Mouse (Mus musculus): ENCODE results near the gene Rhox4a. TPM values are rescaled to one million over a fixed set of nuclear protein-coding genes. Genes with fewer than 3 reads are reported as not detected.
"Not testable (repeated sequence)": the region's sequence is repeated elsewhere in the genome, so short reads cannot be mapped to it uniquely, and the experiment has no call there.

Gene Rhox4a
- polyA plus RNA-seq (2014; fragmentation: Nextera tagmentation; extraction: Ambion mirVana): not detected in 2 replicates

DNA sequence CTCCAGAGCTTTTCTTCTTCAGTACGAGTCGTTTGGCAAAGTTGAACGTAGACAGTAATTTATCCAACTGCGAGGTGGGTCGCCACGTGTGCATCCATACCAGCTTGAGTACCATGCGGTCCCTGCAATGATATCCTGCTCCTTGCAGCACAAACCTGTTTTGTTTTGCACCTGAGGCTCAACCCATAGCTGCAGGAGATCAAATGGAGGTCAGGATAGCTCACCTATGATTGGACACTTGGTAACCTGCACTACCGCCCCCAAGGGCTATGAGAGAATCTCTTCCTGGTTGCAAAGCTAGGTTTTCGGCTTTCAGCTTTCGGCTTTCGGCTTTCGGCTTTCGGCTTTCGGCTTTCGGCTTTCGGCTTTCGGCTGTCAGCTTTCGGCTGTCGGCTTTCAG, at the start of gene Rhox4a:
Gene Rhox4a, plus strand, starts transcription at position 301 of the 400 bp plus-strand sequence.
- H3K27me3 ChIP-seq (ENCODE audit: insufficient read depth, low read length); ATAC-seq (ENCODE audit: insufficient read depth); H3K9me3 ChIP-seq (ENCODE audit: low read depth, low read length); H3K36me3 ChIP-seq (ENCODE audit: insufficient read depth); H3K27ac ChIP-seq (ENCODE audit: low read depth); H3K4me3 ChIP-seq (ENCODE audit: low read depth, low read length); H3K9ac ChIP-seq; DNase-seq; H3K4me2 ChIP-seq; H3K4me1 ChIP-seq (ENCODE audit: insufficient read depth): not testable (repeated sequence)
- 100% methylated on average over 9 of the region's 19 CpGs for WGBS

DNA sequence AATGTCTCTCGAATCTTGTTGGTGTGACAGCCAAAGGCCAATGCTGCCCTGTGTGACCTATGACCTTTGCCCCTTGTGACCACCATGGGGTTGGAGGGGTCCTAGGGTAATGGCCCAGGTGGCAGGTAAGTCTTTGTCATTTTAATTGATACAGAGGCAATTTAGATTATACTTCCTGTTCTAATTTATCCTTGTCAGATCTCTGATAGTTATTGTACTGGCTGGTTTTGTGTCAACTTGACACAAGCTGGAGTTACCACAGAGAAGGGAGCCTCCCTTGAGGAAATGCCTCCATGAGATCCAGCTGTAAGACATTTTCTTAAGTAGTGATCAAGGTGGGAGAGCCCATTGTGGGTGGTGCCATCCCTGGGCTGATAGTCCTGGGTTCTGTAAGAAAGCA, 43.0 kb upstream of the Rhox4a start, which contains the start of gene Rhox1:
Gene Rhox1, minus strand, starts transcription at position 101 of the 400 bp plus-strand sequence.
- not testable (repeated sequence) for H3K4me3 ChIP-seq (ENCODE audit: low read depth, low read length); H3K4me2 ChIP-seq; H3K27ac ChIP-seq (ENCODE audit: low read depth); H3K27me3 ChIP-seq (ENCODE audit: insufficient read depth, low read length); H3K9me3 ChIP-seq (ENCODE audit: low read depth, low read length); H3K36me3 ChIP-seq (ENCODE audit: insufficient read depth); H3K9ac ChIP-seq; H3K4me1 ChIP-seq (ENCODE audit: insufficient read depth); DNase-seq; ATAC-seq (ENCODE audit: insufficient read depth)
- 58% methylated on average over 1 of the region's 1 CpGs for WGBS

DNA sequence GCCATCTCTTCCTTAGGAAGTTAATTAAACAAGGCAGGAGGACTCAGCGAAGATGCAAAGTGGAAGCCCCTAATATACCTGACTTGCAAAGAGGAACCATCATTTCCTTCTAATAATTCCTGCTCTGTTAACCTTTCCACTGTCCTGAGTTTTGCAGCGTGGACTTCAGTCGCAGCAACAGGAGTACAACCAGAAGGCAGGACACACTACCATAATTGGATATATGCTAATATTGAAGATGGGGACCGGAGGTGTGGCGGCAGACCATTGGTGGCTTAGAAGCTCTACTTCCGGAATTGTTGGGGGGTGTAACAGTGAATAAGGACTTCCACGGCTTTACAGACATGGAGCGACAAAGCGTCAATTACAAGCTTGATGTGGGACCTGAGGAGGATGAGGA, 20.5 kb upstream of the Rhox4a start, which contains the start of gene Rhox2a:
Gene Rhox2a, plus strand, starts transcription at position 301 of the 400 bp plus-strand sequence.
- H3K27me3 ChIP-seq (ENCODE audit: insufficient read depth, low read length); H3K9me3 ChIP-seq (ENCODE audit: low read depth, low read length); ATAC-seq (ENCODE audit: insufficient read depth); H3K4me2 ChIP-seq; DNase-seq; H3K4me1 ChIP-seq (ENCODE audit: insufficient read depth); H3K36me3 ChIP-seq (ENCODE audit: insufficient read depth); H3K4me3 ChIP-seq (ENCODE audit: low read depth, low read length); H3K9ac ChIP-seq; H3K27ac ChIP-seq (ENCODE audit: low read depth): not testable (repeated sequence)
- no CpG with 5 or more reads among the region's 9 CpGs for WGBS

DNA sequence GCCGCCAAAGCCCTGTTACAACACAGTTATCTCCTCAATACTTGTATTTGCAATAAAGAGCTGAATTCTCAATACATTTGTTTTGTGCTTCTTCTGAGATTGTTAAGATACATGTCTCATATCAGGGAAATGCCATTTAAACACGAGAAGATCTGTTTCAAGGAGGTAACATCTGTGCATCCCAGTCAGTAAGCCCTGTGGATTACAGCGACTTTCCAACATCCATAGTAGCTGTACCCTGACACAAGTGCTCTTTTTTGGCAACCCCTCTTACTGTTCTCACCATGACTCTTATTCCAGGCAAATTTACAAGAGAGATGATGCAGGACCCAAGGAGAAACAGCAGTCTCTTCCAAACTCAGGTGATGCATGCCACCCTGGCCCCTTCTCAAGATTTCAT, 15.5 kb upstream of the Rhox4a start, which contains the start of gene Rhox3a:
Gene Rhox3a, plus strand, starts transcription at position 301 of the 400 bp plus-strand sequence.
- H3K27me3 ChIP-seq (ENCODE audit: insufficient read depth, low read length); H3K9ac ChIP-seq; H3K4me2 ChIP-seq; H3K27ac ChIP-seq (ENCODE audit: low read depth); H3K4me1 ChIP-seq (ENCODE audit: insufficient read depth); H3K36me3 ChIP-seq (ENCODE audit: insufficient read depth); ATAC-seq (ENCODE audit: insufficient read depth); DNase-seq; H3K4me3 ChIP-seq (ENCODE audit: low read depth, low read length); H3K9me3 ChIP-seq (ENCODE audit: low read depth, low read length): not testable (repeated sequence)
- 89% methylated on average over 1 of the region's 3 CpGs for whole genome bisulfite sequencing

Other genes starting within 250 kb of the Rhox4a start
- gene Sowahd, start 216.5 kb upstream of the Rhox4a start, polyA plus RNA-seq (2014; fragmentation: Nextera tagmentation; extraction: Ambion mirVana): 0.18 TPM in 1 of 2 replicates, not detected in the other
- gene Rpl39, start 179.9 kb upstream of the Rhox4a start, polyA plus RNA-seq (2014; fragmentation: Nextera tagmentation; extraction: Ambion mirVana): 600 and 683 TPM in 2 replicates
- 19.0 and 19.3 TPM in 2 replicates for gene Upf3b, start 155.0 kb upstream of the Rhox4a start, polyA plus RNA-seq (2014; fragmentation: Nextera tagmentation; extraction: Ambion mirVana)
- gene Nkap, start 138.5 kb upstream of the Rhox4a start, polyA plus RNA-seq (2014; fragmentation: Nextera tagmentation; extraction: Ambion mirVana): 13.6 and 15.9 TPM in 2 replicates
- 0.09 TPM in 1 of 2 replicates, not detected in the other for gene Akap14, start 96.5 kb upstream of the Rhox4a start, polyA plus RNA-seq (2014; fragmentation: Nextera tagmentation; extraction: Ambion mirVana)
- gene Ndufa1, start 74.2 kb upstream of the Rhox4a start, polyA plus RNA-seq (2014; fragmentation: Nextera tagmentation; extraction: Ambion mirVana): 387 and 422 TPM in 2 replicates
- gene Rnf113a1, start 74.1 kb upstream of the Rhox4a start, polyA plus RNA-seq (2014; fragmentation: Nextera tagmentation; extraction: Ambion mirVana): 9.2 and 11.0 TPM in 2 replicates
- not detected in 2 replicates for gene Gm9, start 54.3 kb upstream of the Rhox4a start, polyA plus RNA-seq (2014; fragmentation: Nextera tagmentation; extraction: Ambion mirVana)
- not detected in 2 replicates for gene Rhox1, start 43.1 kb upstream of the Rhox4a start, polyA plus RNA-seq (2014; fragmentation: Nextera tagmentation; extraction: Ambion mirVana)
- gene Rhox2a, start 20.4 kb upstream of the Rhox4a start, polyA plus RNA-seq (2014; fragmentation: Nextera tagmentation; extraction: Ambion mirVana): not detected in 2 replicates
- gene Rhox3a, start 15.4 kb upstream of the Rhox4a start, polyA plus RNA-seq (2014; fragmentation: Nextera tagmentation; extraction: Ambion mirVana): not detected in 2 replicates
- not detected in 2 replicates for gene Rhox3a2, start 114.7 kb downstream of the Rhox4a start, polyA plus RNA-seq (2014; fragmentation: Nextera tagmentation; extraction: Ambion mirVana)
- gene Rhox4a2, start 125.5 kb downstream of the Rhox4a start, polyA plus RNA-seq (2014; fragmentation: Nextera tagmentation; extraction: Ambion mirVana): not detected in 2 replicates
- gene Rhox2b, start 146.7 kb downstream of the Rhox4a start, polyA plus RNA-seq (2014; fragmentation: Nextera tagmentation; extraction: Ambion mirVana): not detected in 2 replicates
- not detected in 2 replicates for gene Rhox4b, start 167.2 kb downstream of the Rhox4a start, polyA plus RNA-seq (2014; fragmentation: Nextera tagmentation; extraction: Ambion mirVana)
- gene Rhox2c, start 188.3 kb downstream of the Rhox4a start, polyA plus RNA-seq (2014; fragmentation: Nextera tagmentation; extraction: Ambion mirVana): not detected in 2 replicates
- not detected in 2 replicates for gene Rhox3c, start 193.2 kb downstream of the Rhox4a start, polyA plus RNA-seq (2014; fragmentation: Nextera tagmentation; extraction: Ambion mirVana)
- not detected in 2 replicates for gene Rhox4c, start 215.0 kb downstream of the Rhox4a start, polyA plus RNA-seq (2014; fragmentation: Nextera tagmentation; extraction: Ambion mirVana)
- gene Rhox2d, start 228.1 kb downstream of the Rhox4a start, polyA plus RNA-seq (2014; fragmentation: Nextera tagmentation; extraction: Ambion mirVana): not detected in 2 replicates
- gene Rhox4d, start 249.0 kb downstream of the Rhox4a start, polyA plus RNA-seq (2014; fragmentation: Nextera tagmentation; extraction: Ambion mirVana): not detected in 2 replicates

Measured in lung, embryonic 14.5 days (tissue).